Comparison of ENCODE assay signal across 8 mouse cellular contexts in genomic region chr7:64286566-64286965, GRCm38 (mm10). TPM values are rescaled to one million over a fixed set of nuclear protein-coding genes. Genes with fewer than 3 reads are reported as not detected.
DNase-seq lines count a peak whose midpoint lies in the region; ATAC-seq and TF ChIP-seq lines count a peak whose summit lies in the region.

No protein-coding gene starts in this region.

- no peak overlapping the region for H3K27ac ChIP-seq in embryonic facial prominence, embryonic 15.5 days (replicated peaks)
- no peak overlapping the region for H3K27ac ChIP-seq in kidney, embryonic 15.5 days
- no peak overlapping the region for H3K27ac ChIP-seq in midbrain, postnatal 0 days (ENCODE audit: low read depth, low read length)

- no peaks in the 10 kb centered on the region for H3K9me3 ChIP-seq in embryonic facial prominence, embryonic 15.5 days (replicated peaks)
- H3K9me3 ChIP-seq in kidney, embryonic 15.5 days (replicated peaks), result no peaks in the 10 kb centered on the region
- H3K9me3 ChIP-seq in midbrain, postnatal 0 days (ENCODE audit: low read length), result no peaks in the 10 kb centered on the region

- no peaks in the 10 kb centered on the region for H3K27me3 ChIP-seq in embryonic facial prominence, embryonic 15.5 days
- no peaks in the 10 kb centered on the region for H3K27me3 ChIP-seq in kidney, embryonic 15.5 days
- H3K27me3 ChIP-seq in midbrain, postnatal 0 days (ENCODE audit: insufficient read depth, low read length), result no peaks in the 10 kb centered on the region

- TF ChIP-seq CTCF in midbrain, postnatal 0 days (IDR thresholded peaks at IDR 0.05), result no peak

- H3K36me3 ChIP-seq in embryonic facial prominence, embryonic 15.5 days, result no peaks in the 10 kb centered on the region
- H3K36me3 ChIP-seq in kidney, embryonic 15.5 days, result no peaks in the 10 kb centered on the region
- no peaks in the 10 kb centered on the region for H3K36me3 ChIP-seq in midbrain, postnatal 0 days (ENCODE audit: insufficient read depth, low read length)

- H3K4me3 ChIP-seq in embryonic facial prominence, embryonic 15.5 days (replicated peaks), result peak overlapping the region; percentile 71
- no peak overlapping the region; the same call in 1 of the 2 replicates for H3K4me3 ChIP-seq in kidney, embryonic 15.5 days (replicated peaks)
- peak overlapping the region; percentile 93; the same call in 1 of the 2 replicates for H3K4me3 ChIP-seq in midbrain, postnatal 0 days (ENCODE audit: low read depth, low read length)

- no peak overlapping the region for H3K9ac ChIP-seq in embryonic facial prominence, embryonic 15.5 days
- no peak overlapping the region for H3K9ac ChIP-seq in kidney, embryonic 15.5 days
- no peak overlapping the region for H3K9ac ChIP-seq in midbrain, postnatal 0 days (replicated peaks; ENCODE audit: low read length, poor library complexity, severe bottlenecking)

- peak overlapping the region; percentile 61 for H3K4me2 ChIP-seq in embryonic facial prominence, embryonic 15.5 days (replicated peaks)
- peak overlapping the region; percentile 68 for H3K4me2 ChIP-seq in kidney, embryonic 15.5 days
- peak overlapping the region; percentile 49 for H3K4me2 ChIP-seq in midbrain, postnatal 0 days (ENCODE audit: low read depth, low read length, poor library complexity, severe bottlenecking)

- peak; percentile 21 for DNase-seq in kidney, adult 11 months
- no peak for DNase-seq in kidney, postnatal 14 days
- no peak for DNase-seq in midbrain, postnatal 0 days (ENCODE audit: low spot score)
- no peak for DNase-seq in thymus, postnatal 4 days
- DNase-seq in thymus, postnatal 36 days, result no peak
- no peak for DNase-seq in cerebellum, postnatal 25 days

- no peak for ATAC-seq in embryonic facial prominence, embryonic 15.5 days (ENCODE audit: insufficient number of reproducible peaks, low FRiP score, low TSS enrichment, low read depth)
- ATAC-seq in kidney, embryonic 15.5 days (replicated peaks; ENCODE audit: low FRiP score), result no peak
- ATAC-seq in midbrain, postnatal 0 days (ENCODE audit: low FRiP score), result no peak

- H3K4me1 ChIP-seq in embryonic facial prominence, embryonic 15.5 days, result peaks cover 8% of the 10 kb centered on the region
- peaks cover 11% of the 10 kb centered on the region; the same call in 1 of the 2 replicates for H3K4me1 ChIP-seq in kidney, embryonic 15.5 days
- no peaks in the 10 kb centered on the region for H3K4me1 ChIP-seq in midbrain, postnatal 0 days (ENCODE audit: insufficient read depth, low read length)

RNA-seq across cellular contexts. Expression of gene Mtmr10, which starts 0.9 kb away (rescaled TPM):
- polyA plus RNA-seq in embryonic facial prominence, embryonic 15.5 days (2015; fragmentation: Nextera tagmentation; extraction: Ambion mirVana), result 14.9 and 15.5 TPM in 2 replicates
- polyA plus RNA-seq in kidney, embryonic 15.5 days (2015; fragmentation: Nextera tagmentation; extraction: Ambion mirVana), result 9.1 and 10.2 TPM in 2 replicates
- 10.2 and 10.7 TPM in 2 replicates for total RNA-seq in midbrain, postnatal 0 days (2014; rRNA removed)
- 6.8 and 7.1 TPM in 2 replicates for polyA plus RNA-seq in midbrain, postnatal 0 days (2015; fragmentation: Nextera tagmentation; extraction: Ambion mirVana)
